Mouse (Mus musculus): ENCODE data around the gene Olfr1122. TPM values are rescaled to one million over a fixed set of nuclear protein-coding genes. Genes with fewer than 3 reads are reported as not detected.
"Not testable (repeated sequence)": the region's sequence is repeated elsewhere in the genome, so short reads cannot be mapped to it uniquely, and the experiment has no call there.

Olfr1122 gene
- polyA plus RNA-seq (2015; fragmentation: Nextera tagmentation; extraction: Ambion mirVana), result not detected in 2 replicates

GRCm38 (mm10) chr2:87385549-87385948 is at the start of gene Olfr1122:
Gene Olfr1122 (plus strand): TSS chr2:87385849.
- Histone ChIP-seq H3K36me3 (no peaks in the 10 kb centered on the region), H3K27me3 (no peaks in the 10 kb centered on the region), H3K27ac (no peak within 1 kb of the TSS), H3K9ac (no peak within 1 kb of the TSS), H3K4me3 (no peak within 1 kb of the TSS), H3K4me2 (no peak within 1 kb of the TSS), H3K9me3 (no peaks in the 10 kb centered on the region), H3K4me1 (replicated peaks) (no peaks in the 10 kb centered on the region)
- WGBS, result 90% methylated on average over 2 of the region's 2 CpGs
- ATAC-seq (ENCODE audit: low FRiP score), result no peak

GRCm38 (mm10) chr2:87354515-87354914 is 31.1 kb upstream of the Olfr1122 start, which contains the start of gene Olfr1120:
Gene Olfr1120 (plus strand): TSS chr2:87354815.
- Histone ChIP-seq H3K9ac (no peak within 1 kb of the TSS), H3K4me2 (no peak within 1 kb of the TSS), H3K4me1 (replicated peaks) (no peaks in the 10 kb centered on the region), H3K9me3 (no peaks in the 10 kb centered on the region), H3K27ac (no peak within 1 kb of the TSS), H3K36me3 (no peaks in the 10 kb centered on the region), H3K4me3 (no peak within 1 kb of the TSS), H3K27me3 (no peaks in the 10 kb centered on the region)
- no peak for ATAC-seq (ENCODE audit: low FRiP score)
- 65% methylated on average over 2 of the region's 2 CpGs for WGBS

GRCm38 (mm10) chr2:87360121-87360520 is 25.5 kb upstream of the Olfr1122 start:
- H3K4me1 ChIP-seq (replicated peaks); H3K27ac ChIP-seq; H3K9ac ChIP-seq; ATAC-seq (ENCODE audit: low FRiP score); H3K4me2 ChIP-seq; H3K9me3 ChIP-seq; H3K4me3 ChIP-seq; H3K36me3 ChIP-seq; H3K27me3 ChIP-seq: not testable (repeated sequence)
- 98% methylated on average over 2 of the region's 2 CpGs for WGBS

GRCm38 (mm10) chr2:87369595-87369994 is 16.1 kb upstream of the Olfr1122 start, which contains the start of gene Olfr1121:
Gene Olfr1121 (plus strand): TSS chr2:87369895.
- no peak within 1 kb of the TSS for H3K9ac ChIP-seq
- 41% methylated on average over 1 of the region's 1 CpGs for WGBS
- no peak within 1 kb of the TSS for H3K27ac ChIP-seq
- no peaks in the 10 kb centered on the region for H3K4me1 ChIP-seq (replicated peaks)
- no peak for ATAC-seq (ENCODE audit: low FRiP score)
- no peak within 1 kb of the TSS for H3K4me3 ChIP-seq
- no peaks in the 10 kb centered on the region for H3K9me3 ChIP-seq
- no peaks in the 10 kb centered on the region for H3K36me3 ChIP-seq
- H3K4me2 ChIP-seq, result no peak within 1 kb of the TSS
- H3K27me3 ChIP-seq, result no peaks in the 10 kb centered on the region

- Histone ChIP-seq H3K36me3 (no peaks in the 10 kb centered on the region), H3K27ac (no peak overlapping the region), H3K4me1 (replicated peaks) (no peaks in the 10 kb centered on the region), H3K9ac (no peak overlapping the region), H3K4me2 (no peak overlapping the region), H3K4me3 (no peak overlapping the region), H3K27me3 (no peaks in the 10 kb centered on the region), H3K9me3 (no peaks in the 10 kb centered on the region)
- WGBS, result 88% methylated on average over 4 of the region's 4 CpGs
- ATAC-seq (ENCODE audit: low FRiP score), result no peak
Observed at GRCm38 (mm10) chr2:87371726-87372125, 13.9 kb upstream of the Olfr1122 start.

- no peaks in the 10 kb centered on the region for H3K36me3 ChIP-seq
- no peak overlapping the region for H3K4me2 ChIP-seq
- no peaks in the 10 kb centered on the region for H3K27me3 ChIP-seq
- no peaks in the 10 kb centered on the region for H3K4me1 ChIP-seq (replicated peaks)
- 92% methylated on average over 2 of the region's 2 CpGs for WGBS
- no peak for ATAC-seq (ENCODE audit: low FRiP score)
- H3K4me3 ChIP-seq, result no peak overlapping the region
- no peak overlapping the region for H3K9ac ChIP-seq
- H3K27ac ChIP-seq, result no peak overlapping the region
- H3K9me3 ChIP-seq, result no peaks in the 10 kb centered on the region
Observed at GRCm38 (mm10) chr2:87383935-87384334, 1.7 kb upstream of the Olfr1122 start.

- not testable (repeated sequence) for H3K27ac ChIP-seq; H3K4me1 ChIP-seq (replicated peaks); H3K4me2 ChIP-seq; H3K4me3 ChIP-seq; H3K9me3 ChIP-seq; H3K9ac ChIP-seq; H3K36me3 ChIP-seq; H3K27me3 ChIP-seq
- 95% methylated on average over 5 of the region's 5 CpGs for WGBS
- peak; percentile 46; the same call in 1 of the 2 replicates for ATAC-seq (ENCODE audit: low FRiP score)
Observed at GRCm38 (mm10) chr2:87393605-87394004, 8.0 kb downstream of the Olfr1122 start.

GRCm38 (mm10) chr2:87394686-87395085 is 9.0 kb downstream of the Olfr1122 start:
- H3K9me3 ChIP-seq; H3K4me1 ChIP-seq (replicated peaks); H3K4me2 ChIP-seq; H3K36me3 ChIP-seq; H3K27me3 ChIP-seq; H3K27ac ChIP-seq; H3K9ac ChIP-seq; ATAC-seq (ENCODE audit: low FRiP score); H3K4me3 ChIP-seq: not testable (repeated sequence)
- 84% methylated on average over 7 of the region's 7 CpGs for WGBS

GRCm38 (mm10) chr2:87416335-87416734 is 30.7 kb downstream of the Olfr1122 start, which contains the start of gene Olfr1123:
Gene Olfr1123 (plus strand): TSS chr2:87416635.
- Histone ChIP-seq H3K4me2 (no peak within 1 kb of the TSS), H3K9ac (no peak within 1 kb of the TSS), H3K27ac (no peak within 1 kb of the TSS), H3K9me3 (no peaks in the 10 kb centered on the region), H3K4me1 (replicated peaks) (no peaks in the 10 kb centered on the region), H3K4me3 (no peak within 1 kb of the TSS), H3K27me3 (no peaks in the 10 kb centered on the region), H3K36me3 (no peaks in the 10 kb centered on the region)
- ATAC-seq (ENCODE audit: low FRiP score), result no peak
- 93% methylated on average over 1 of the region's 1 CpGs for WGBS

GRCm38 (mm10) chr2:87429975-87430374 is 44.3 kb downstream of the Olfr1122 start, which contains the start of gene Olfr1124:
Gene Olfr1124 (plus strand): TSS chr2:87430275.
- 88% methylated on average over 1 of the region's 1 CpGs for WGBS
- H3K4me3 ChIP-seq, result no peak within 1 kb of the TSS
- H3K9ac ChIP-seq, result no peak within 1 kb of the TSS
- no peak within 1 kb of the TSS for H3K4me2 ChIP-seq
- H3K36me3 ChIP-seq, result no peaks in the 10 kb centered on the region
- H3K4me1 ChIP-seq (replicated peaks), result no peaks in the 10 kb centered on the region
- H3K9me3 ChIP-seq, result no peaks in the 10 kb centered on the region
- ATAC-seq (ENCODE audit: low FRiP score), result no peak
- H3K27ac ChIP-seq, result no peak within 1 kb of the TSS
- no peaks in the 10 kb centered on the region for H3K27me3 ChIP-seq

- no peaks in the 10 kb centered on the region for H3K4me1 ChIP-seq (replicated peaks)
- H3K9me3 ChIP-seq, result no peaks in the 10 kb centered on the region
- H3K4me3 ChIP-seq, result no peak overlapping the region
- ATAC-seq (ENCODE audit: low FRiP score), result no peak
- no peak overlapping the region for H3K4me2 ChIP-seq
- no peak overlapping the region for H3K9ac ChIP-seq
- no peaks in the 10 kb centered on the region for H3K27me3 ChIP-seq
- 91% methylated on average over 16 of the region's 16 CpGs for WGBS
- no peak overlapping the region for H3K27ac ChIP-seq
- no peaks in the 10 kb centered on the region for H3K36me3 ChIP-seq
Observed at GRCm38 (mm10) chr2:87437731-87438130, 52.1 kb downstream of the Olfr1122 start.
